Mouse (Mus musculus) stomach, postnatal 0 days (tissue): Measurements from ENCODE around the gene Atp6v1g1.

Experiments
- CTCF ChIP-seq: IDR thresholded peaks from 2 replicates; pipeline ENCODE4 v1.5.1; 2016; ENCODE audit warnings: antibody characterized with exemption, low read depth, mild to moderate bottlenecking, moderate library complexity
- EP300 ChIP-seq: optimal IDR thresholded peaks from 2 replicates; pipeline ENCODE3; 2016; ENCODE audit warnings: antibody characterized with exemption

- TF ChIP-seq EP300 = no peak
- no peak for TF ChIP-seq CTCF
Observed at GRCm38 (mm10) chr4:63542209-63542608, 2.4 kb upstream of the Atp6v1g1 start.
